Mouse (Mus musculus) cerebellum, adult 2 months (tissue): ENCODE measurements around the gene Kcng4.

Source experiments
- CTCF ChIP-seq: fragments of 200-500 bp; IDR thresholded peaks from 2 replicates; pipeline ENCODE4 v1.5.1; 2011; ENCODE audit warnings: low read depth, mild to moderate bottlenecking, control low read depth, low read length, moderate library complexity, borderline replicate concordance; ENCODE audit not compliant: insufficient read depth
- POLR2A ChIP-seq: fragments of 200-500 bp; IDR thresholded peaks from 2 replicates; pipeline ENCODE4 v1.6.1; 2011; ENCODE audit warnings: low read length, control low read depth, borderline replicate concordance; ENCODE audit not compliant: insufficient read depth

DNA sequence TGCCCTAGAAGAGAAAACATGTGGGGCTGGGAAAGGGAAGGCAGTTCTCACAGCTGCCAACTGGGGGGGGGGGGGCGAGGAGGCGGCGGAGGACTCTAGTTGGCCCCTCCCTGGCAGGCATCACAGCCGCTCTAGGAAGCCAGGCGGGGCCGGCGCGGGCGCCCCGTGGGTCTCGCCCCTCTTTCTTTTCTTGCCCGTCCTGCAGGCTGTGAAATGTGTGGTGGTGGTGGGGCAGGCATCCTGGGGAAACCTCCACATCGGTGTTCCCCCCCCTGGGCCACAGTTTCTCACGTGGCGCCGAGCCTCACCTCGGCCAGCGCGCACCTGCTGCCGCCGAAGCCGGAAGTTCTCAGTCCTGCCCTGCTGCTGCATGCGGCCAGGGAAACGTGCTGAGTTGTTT, 49.6 kb downstream of the Kcng4 start:
- no peak for TF ChIP-seq POLR2A
- no peak for TF ChIP-seq CTCF
